9 mouse cellular contexts compared by ENCODE assay signal in genomic region chr2:163596057-163596872, GRCm38 (mm10). TPM values are rescaled to one million over a fixed set of nuclear protein-coding genes. Genes with fewer than 3 reads are reported as not detected.
DNase-seq lines count a peak whose midpoint lies in the region; ATAC-seq lines count a peak whose summit lies in the region.
"Had no signal": no experiment of that assay in that cellular context is flagged by ENCODE, and none has a peak within 500 bp of the region (broad histone marks: within the 10 kb centered on the region; RNA-seq: fewer than 3 reads in every experiment).

No protein-coding gene starts in this region.

- H3K4me1 ChIP-seq in heart, embryonic 15.5 days (replicated peaks), result 0 out of 2 replicates have a peak, but pooled peaks cover 7% of the 10 kb centered on the region
- peaks cover 38% of the 10 kb centered on the region for H3K4me1 ChIP-seq in liver, embryonic 12.5 days
- H3K4me1 ChIP-seq: embryonic facial prominence, embryonic 12.5 days had no signal

- H3K4me3 ChIP-seq in heart, embryonic 15.5 days, result no peak overlapping the region
- H3K4me3 ChIP-seq in liver, embryonic 12.5 days, result no peak overlapping the region
- H3K4me3 ChIP-seq: embryonic facial prominence, embryonic 12.5 days had no signal

- H3K27me3 ChIP-seq in heart, embryonic 15.5 days, result no peaks in the 10 kb centered on the region
- H3K27me3 ChIP-seq in liver, embryonic 12.5 days (replicated peaks), result no peaks in the 10 kb centered on the region
- H3K27me3 ChIP-seq: embryonic facial prominence, embryonic 12.5 days had no signal

- 62% methylated on average over 13 of the region's 13 CpGs for WGBS in heart, embryonic 15.5 days
- WGBS in liver, embryonic 12.5 days (ENCODE audit: insufficient replicate concordance), result 54% methylated on average over 13 of the region's 13 CpGs

- H3K4me2 ChIP-seq in heart, embryonic 15.5 days, result no peak overlapping the region
- no peak overlapping the region for H3K4me2 ChIP-seq in liver, embryonic 12.5 days
- H3K4me2 ChIP-seq: embryonic facial prominence, embryonic 12.5 days had no signal

- DNase-seq in cerebellum, postnatal 10 days, result peak; percentile 25 to 47
- peak; percentile 64 for DNase-seq in adrenal gland, postnatal 14 days
- peak; percentile 77 for DNase-seq in testis, postnatal 14 days (ENCODE audit: low spot score)
- DNase-seq in cerebellum, adult 9-11 months, result no peak

- no peaks in the 10 kb centered on the region for H3K9me3 ChIP-seq in heart, embryonic 15.5 days (replicated peaks)
- no peaks in the 10 kb centered on the region for H3K9me3 ChIP-seq in liver, embryonic 12.5 days (replicated peaks)
- H3K9me3 ChIP-seq: embryonic facial prominence, embryonic 12.5 days had no signal

- no peaks in the 10 kb centered on the region for H3K36me3 ChIP-seq in heart, embryonic 15.5 days
- H3K36me3 ChIP-seq in liver, embryonic 12.5 days, result no peaks in the 10 kb centered on the region
- H3K36me3 ChIP-seq: embryonic facial prominence, embryonic 12.5 days had no signal

- peak overlapping the region; percentile 48 for H3K27ac ChIP-seq in heart, embryonic 15.5 days
- H3K27ac ChIP-seq in liver, embryonic 12.5 days, result peak overlapping the region; percentile 15; the same call in 1 of the 2 replicates
- H3K27ac ChIP-seq: embryonic facial prominence, embryonic 12.5 days had no signal

- no peak for ATAC-seq in cerebellum, adult (ENCODE audit: insufficient number of reproducible peaks, low FRiP score, low TSS enrichment)
- ATAC-seq in heart, embryonic 15.5 days (replicated peaks; ENCODE audit: insufficient number of reproducible peaks, insufficient read depth, low FRiP score, low read depth), result peak; percentile 43; the same call in 1 of the 2 replicates
- no peak for ATAC-seq in liver, embryonic 12.5 days
- no peak for ATAC-seq in inflammation-experienced regulatory T-cells, adult 6 months

- no peak overlapping the region for H3K9ac ChIP-seq in heart, embryonic 15.5 days
- no peak overlapping the region for H3K9ac ChIP-seq in liver, embryonic 12.5 days
- H3K9ac ChIP-seq: embryonic facial prominence, embryonic 12.5 days had no signal

RNA-seq across cellular contexts. Expression of gene Ttpal, which starts 5.8 kb away (rescaled TPM):
- total RNA-seq in adrenal gland, postnatal 14 days (2021), result 29.9 and 33.4 TPM in 2 replicates
- 15.2 and 21.2 TPM in 2 replicates for polyA plus RNA-seq in heart, embryonic 15.5 days (2015; fragmentation: Nextera tagmentation; extraction: Ambion mirVana)
- polyA plus RNA-seq in liver, embryonic 12.5 days (2016; fragmentation: Nextera tagmentation; extraction: Ambion mirVana), result 18.2 and 20.4 TPM in 2 replicates
- polyA plus RNA-seq in inflammation-experienced regulatory T-cells, adult 6 months (2017; shearing (Covaris generic)), result 10 to 100 TPM; 37.3 to 41.8 (median 40.6) TPM

RNA-seq across cellular contexts. Expression of gene Serinc3, which starts 48.7 kb away (rescaled TPM):
- 390 and 468 TPM in 2 replicates for total RNA-seq in adrenal gland, postnatal 14 days (2021)
- polyA plus RNA-seq in heart, embryonic 15.5 days (2015; fragmentation: Nextera tagmentation; extraction: Ambion mirVana), result 54.8 and 57.1 TPM in 2 replicates
- polyA plus RNA-seq in liver, embryonic 12.5 days (2016; fragmentation: Nextera tagmentation; extraction: Ambion mirVana), result 127 and 132 TPM in 2 replicates
- 100 to 1,000 TPM; 124 to 178 (median 145) TPM for polyA plus RNA-seq in inflammation-experienced regulatory T-cells, adult 6 months (2017; shearing (Covaris generic))
